Mouse (Mus musculus) erythroblast, embryonic 14.5 days (primary cell): ENCODE measurements around the gene Tspan17. TPM values are rescaled to one million over a fixed set of nuclear protein-coding genes. Genes with fewer than 3 reads are reported as not detected.

Experiments
- H3K27me3 ChIP-seq: 2 replicates; pipeline ENCODE4 v1.6.1; 2012; ENCODE audit warnings: inconsistent platforms; ENCODE audit not compliant: control insufficient read depth
- H3K36me3 ChIP-seq: 2 replicates; pipeline ENCODE4 v1.6.1; 2012; ENCODE audit warnings: mild to moderate bottlenecking, inconsistent platforms; ENCODE audit not compliant: control insufficient read depth
- H3K4me1 ChIP-seq: 2 replicates; pipeline ENCODE4 v1.6.1; 2012; ENCODE audit warnings: inconsistent platforms; ENCODE audit not compliant: control insufficient read depth
- H3K4me3 ChIP-seq: replicated peaks from 2 replicates; pipeline ENCODE3; 2012; ENCODE audit warnings: moderate library complexity, mild to moderate bottlenecking, inconsistent platforms
- H3K9me3 ChIP-seq: 2 replicates; pipeline ENCODE4 v1.6.1; 2012; ENCODE audit warnings: low read length, inconsistent platforms, mixed read lengths; ENCODE audit not compliant: control insufficient read depth
- GATA1 ChIP-seq: IDR thresholded peaks from 2 replicates; pipeline ENCODE4 v1.6.1; 2012; ENCODE audit warnings: low read length, inconsistent platforms, mixed read lengths
- TAL1 ChIP-seq: IDR thresholded peaks from 3 replicates; pipeline ENCODE4 v1.6.1; 2012; ENCODE audit warnings: low read length, inconsistent platforms, mixed read lengths
- polyA plus RNA-seq: library from polyadenylated mRNA; stranded (reverse); fragments of >175 nt; gene quantifications from 2 replicates; pipeline ENCODE4 v1.2.3, GENCODE M21; 2012

Gene Tspan17
- polyA plus RNA-seq = not detected in 2 replicates

DNA sequence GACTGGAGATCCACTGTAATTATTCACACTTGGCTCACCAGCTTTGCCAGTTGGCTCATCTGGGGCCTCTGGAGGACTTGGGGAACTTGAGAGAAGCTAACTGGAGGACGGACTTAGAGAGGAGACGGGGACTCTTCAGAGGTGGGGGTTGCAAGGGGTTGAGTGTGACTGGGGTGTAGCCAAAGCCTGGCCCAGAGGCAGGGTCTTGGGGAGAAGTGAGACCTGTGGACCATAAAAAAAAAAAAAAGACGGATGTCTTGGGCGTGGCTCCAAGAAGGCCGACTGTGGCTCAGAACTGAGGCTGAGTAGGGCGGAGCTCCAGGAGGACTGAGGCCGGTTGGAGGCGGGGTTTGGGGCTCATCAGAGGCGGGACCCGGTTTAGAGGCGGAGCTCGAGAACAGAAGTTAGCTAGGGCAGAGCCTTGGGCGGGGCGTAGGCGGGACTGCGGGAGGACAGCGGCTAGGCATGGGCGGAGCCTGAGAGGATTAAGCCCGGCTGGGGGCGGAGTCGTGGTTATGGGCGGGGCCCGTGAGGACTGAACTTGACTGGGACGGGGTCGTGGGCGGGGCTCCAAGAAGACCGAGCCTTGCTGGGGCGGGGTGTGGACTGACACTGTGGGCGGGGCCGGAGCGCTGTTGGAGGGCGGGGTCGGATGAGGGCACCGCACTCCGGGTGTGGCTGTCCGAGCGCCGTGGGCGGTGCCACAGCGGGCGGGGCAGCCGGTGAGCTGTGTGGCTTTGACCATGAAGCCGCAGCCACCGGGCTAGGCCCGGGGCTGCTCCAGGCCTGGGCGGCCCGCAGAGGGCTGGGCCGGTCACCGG lies at the start of gene Tspan17:
Gene Tspan17, plus strand, starts transcription at position 638 of the 821 bp plus-strand sequence.
- Histone ChIP-seq H3K9me3 (peaks cover 7% of the 10 kb centered on the region), H3K36me3 (no peaks in the 10 kb centered on the region), H3K4me3 (peak within 1 kb of the TSS; percentile 46), H3K4me1 (peaks cover 14% of the 10 kb centered on the region), H3K27me3 (peaks cover 35% of the 10 kb centered on the region)
- TF ChIP-seq TAL1 (no peak), GATA1 (no peak)

DNA sequence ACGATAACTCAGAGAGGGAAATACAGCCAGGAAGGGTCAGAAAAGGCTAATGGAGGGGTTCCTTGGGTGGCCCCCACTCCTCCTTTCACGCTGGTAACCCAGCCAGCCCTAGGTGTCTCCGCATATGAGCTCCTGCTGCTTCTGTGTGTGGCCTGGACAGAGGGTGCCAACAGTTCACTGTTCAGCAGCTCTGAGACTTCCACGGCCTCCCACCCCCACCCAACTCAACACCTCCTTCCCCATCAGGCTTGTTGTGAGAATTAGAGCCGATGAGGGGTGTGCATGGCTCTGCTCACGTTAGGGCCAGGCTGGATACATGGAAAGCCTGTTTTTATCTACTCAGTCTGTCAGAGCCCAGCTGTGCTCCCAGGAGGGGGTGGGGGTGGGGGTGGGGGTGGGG lies 43.1 kb upstream of the Tspan17 start:
- TF ChIP-seq GATA1 (no peak), TAL1 (no peak)
- H3K36me3 ChIP-seq = no peaks in the 10 kb centered on the region
- H3K4me1 ChIP-seq = no peaks in the 10 kb centered on the region
- peaks cover 53% of the 10 kb centered on the region for H3K27me3 ChIP-seq
- no peak overlapping the region for H3K4me3 ChIP-seq
- H3K9me3 ChIP-seq = peaks cover 2% of the 10 kb centered on the region; the same call in 1 of the 2 replicates

DNA sequence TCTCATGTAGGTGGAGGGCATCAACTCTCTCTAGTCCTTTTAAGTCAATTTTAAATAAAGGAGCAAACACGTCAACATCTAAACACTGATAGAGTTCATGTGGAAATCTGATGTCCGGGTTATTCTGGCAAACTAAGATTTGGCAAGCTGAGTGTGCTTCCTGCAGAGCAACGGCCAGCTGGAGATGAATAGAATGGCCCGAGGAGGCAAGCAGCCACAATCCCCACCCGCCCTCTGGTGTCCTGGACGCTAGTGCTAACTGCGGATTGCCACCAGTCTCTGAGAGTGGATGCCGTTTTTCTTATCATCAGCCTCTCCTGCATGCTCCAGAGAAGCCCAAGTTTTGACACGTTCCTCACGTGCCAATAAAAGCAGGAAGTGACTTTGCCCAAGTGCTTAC lies 42.3 kb upstream of the Tspan17 start:
- TF ChIP-seq GATA1 = no peak
- no peak for TF ChIP-seq TAL1
- Histone ChIP-seq H3K27me3 (peaks cover 57% of the 10 kb centered on the region), H3K36me3 (no peaks in the 10 kb centered on the region), H3K4me1 (no peaks in the 10 kb centered on the region), H3K4me3 (no peak overlapping the region), H3K9me3 (peaks cover 2% of the 10 kb centered on the region; the same call in 1 of the 2 replicates)

DNA sequence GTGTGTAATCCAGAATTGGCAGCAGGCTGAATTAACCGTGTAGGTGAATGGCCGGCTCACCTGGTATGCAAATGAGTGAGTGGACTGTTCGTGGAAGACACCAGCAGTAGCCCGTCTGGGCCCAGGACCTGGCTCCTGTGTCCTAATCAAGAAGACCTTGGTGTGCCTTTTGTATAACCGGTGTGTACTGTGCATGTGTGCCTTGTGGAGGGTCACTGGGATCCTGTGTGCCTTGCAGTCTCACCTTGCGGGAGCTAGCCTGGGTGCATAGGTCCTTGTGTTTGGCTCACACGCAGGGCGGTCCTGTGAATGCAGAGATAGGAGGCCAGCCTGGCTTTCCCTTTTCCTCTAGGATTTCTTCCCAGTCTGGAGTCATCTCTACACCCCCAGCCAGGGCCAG lies 41.0 kb upstream of the Tspan17 start:
- Histone ChIP-seq H3K36me3 (no peaks in the 10 kb centered on the region), H3K4me1 (no peaks in the 10 kb centered on the region), H3K9me3 (peaks cover 2% of the 10 kb centered on the region; the same call in 1 of the 2 replicates), H3K27me3 (peaks cover 58% of the 10 kb centered on the region), H3K4me3 (no peak overlapping the region)
- no peak for TF ChIP-seq TAL1
- TF ChIP-seq GATA1 = no peak

DNA sequence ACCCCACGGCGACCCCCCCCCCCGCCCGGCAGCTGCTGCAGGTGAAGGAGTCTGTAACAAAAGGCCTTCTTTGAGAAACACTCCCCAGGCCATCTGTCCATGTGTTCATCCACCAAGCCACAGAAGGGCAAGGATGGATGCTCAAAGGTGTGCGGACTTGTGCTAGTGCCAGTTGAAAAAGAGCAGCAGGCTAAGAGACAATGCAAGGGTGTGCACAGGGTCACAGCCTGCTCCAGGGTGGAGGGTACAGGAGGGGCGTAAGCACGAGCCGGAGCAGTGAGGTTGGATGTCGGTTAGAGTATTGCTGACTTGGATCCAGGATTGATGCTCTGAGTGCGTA lies 40.5 kb upstream of the Tspan17 start:
- no peaks in the 10 kb centered on the region for H3K4me1 ChIP-seq
- H3K9me3 ChIP-seq = peaks cover 2% of the 10 kb centered on the region; the same call in 1 of the 2 replicates
- peaks cover 59% of the 10 kb centered on the region for H3K27me3 ChIP-seq
- TF ChIP-seq TAL1 = no peak
- no peak for TF ChIP-seq GATA1
- no peak overlapping the region for H3K4me3 ChIP-seq
- no peaks in the 10 kb centered on the region for H3K36me3 ChIP-seq

GRCm38 (mm10) chr13:54749061-54749863 lies 39.9 kb upstream of the Tspan17 start:
- H3K4me3 ChIP-seq = peak overlapping the region; percentile 33
- TF ChIP-seq GATA1 (no peak), TAL1 (no peak)
- peaks cover 2% of the 10 kb centered on the region; the same call in 1 of the 2 replicates for H3K9me3 ChIP-seq
- H3K27me3 ChIP-seq = peaks cover 59% of the 10 kb centered on the region
- no peaks in the 10 kb centered on the region for H3K4me1 ChIP-seq
- H3K36me3 ChIP-seq = no peaks in the 10 kb centered on the region

DNA sequence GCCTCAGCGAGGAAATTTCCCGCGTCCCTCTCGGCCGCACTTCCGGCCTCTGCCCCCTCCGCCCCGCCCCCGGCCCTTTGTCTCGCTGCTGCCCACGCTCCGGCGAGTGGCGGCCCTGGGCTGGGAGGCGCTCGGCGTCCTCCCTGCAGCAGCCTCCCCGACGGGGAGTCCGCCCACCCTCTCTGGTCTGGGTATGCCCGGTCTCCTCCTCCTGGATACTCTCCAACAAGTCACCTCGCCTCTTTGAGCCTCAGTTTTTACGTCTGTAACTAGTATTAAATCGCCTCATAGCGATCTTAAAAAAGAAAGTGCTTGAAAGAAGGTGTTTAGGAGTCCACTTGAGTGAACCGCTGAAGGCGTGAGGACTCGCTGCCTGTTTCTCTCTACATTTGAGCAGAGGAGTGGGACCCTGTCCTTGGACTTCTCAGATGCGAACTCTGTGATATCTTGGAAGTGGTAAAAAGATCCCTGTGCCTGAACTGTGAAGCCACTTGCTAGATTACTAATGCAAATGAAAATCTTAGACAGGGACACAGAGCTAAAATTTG lies 39.2 kb upstream of the Tspan17 start, which contains the start of gene Gprin1:
Gene Gprin1, minus strand, starts transcription at position 11 of the 548 bp plus-strand sequence.
- Histone ChIP-seq H3K4me1 (no peaks in the 10 kb centered on the region), H3K9me3 (peaks cover 2% of the 10 kb centered on the region; the same call in 1 of the 2 replicates), H3K36me3 (no peaks in the 10 kb centered on the region), H3K27me3 (peaks cover 55% of the 10 kb centered on the region), H3K4me3 (peak within 1 kb of the TSS; percentile 33)
- TF ChIP-seq GATA1 = no peak
- no peak for TF ChIP-seq TAL1

GRCm38 (mm10) chr13:54750699-54751098 lies 38.5 kb upstream of the Tspan17 start:
- Histone ChIP-seq H3K4me1 (no peaks in the 10 kb centered on the region), H3K9me3 (peaks cover 2% of the 10 kb centered on the region; the same call in 1 of the 2 replicates), H3K27me3 (peaks cover 56% of the 10 kb centered on the region), H3K4me3 (no peak overlapping the region), H3K36me3 (no peaks in the 10 kb centered on the region)
- TF ChIP-seq TAL1 (no peak), GATA1 (no peak)
